Mouse (Mus musculus): ENCODE data around the gene Serpinb9b. TPM values are rescaled to one million over a fixed set of nuclear protein-coding genes. Genes with fewer than 3 reads are reported as not detected.

The Serpinb9b gene
- polyA plus RNA-seq, 1 experiment, result 0.78 TPM

- no peak for DNase-seq (ENCODE audit: low spot score)
These were observed 20.0 kb downstream of the Serpinb9b start for GRCm38 (mm10) chr13:33047234-33047633.

GRCm38 (mm10) chr13:33048187-33048586 is 21.0 kb downstream of the Serpinb9b start:
- no peak for DNase-seq (ENCODE audit: low spot score)

- no peak for DNase-seq (ENCODE audit: low spot score)
These were observed 24.5 kb downstream of the Serpinb9b start for GRCm38 (mm10) chr13:33051697-33052096.

- DNase-seq (ENCODE audit: low spot score), result no peak
These were observed 35.8 kb downstream of the Serpinb9b start for GRCm38 (mm10) chr13:33063048-33063447.

- no peak for DNase-seq (ENCODE audit: low spot score)
These were observed 40.3 kb downstream of the Serpinb9b start for GRCm38 (mm10) chr13:33067387-33067977.

GRCm38 (mm10) chr13:33068164-33068563 is 40.9 kb downstream of the Serpinb9b start:
- no peak for DNase-seq (ENCODE audit: low spot score)

- no peak for DNase-seq (ENCODE audit: low spot score)
These were observed 44.6 kb downstream of the Serpinb9b start for GRCm38 (mm10) chr13:33071776-33072175.

- no peak for DNase-seq (ENCODE audit: low spot score)
These were observed 46.8 kb downstream of the Serpinb9b start for GRCm38 (mm10) chr13:33074029-33074428.

GRCm38 (mm10) chr13:33076247-33076646 is 49.0 kb downstream of the Serpinb9b start:
- no peak for DNase-seq (ENCODE audit: low spot score)

- no peak for DNase-seq (ENCODE audit: low spot score)
These were observed 49.9 kb downstream of the Serpinb9b start for GRCm38 (mm10) chr13:33077026-33077685.

GRCm38 (mm10) chr13:33078056-33078705 is 51.0 kb downstream of the Serpinb9b start, which contains the start of gene Serpinb1b:
TSS of gene Serpinb1b (plus strand) at chr13:33078575.
- no peak for DNase-seq (ENCODE audit: low spot score)

- no peak for DNase-seq (ENCODE audit: low spot score)
These were observed 52.2 kb downstream of the Serpinb9b start for GRCm38 (mm10) chr13:33079391-33079790.

GRCm38 (mm10) chr13:33080356-33080755 is 53.1 kb downstream of the Serpinb9b start:
- DNase-seq (ENCODE audit: low spot score), result no peak

GRCm38 (mm10) chr13:33083834-33084233 is 56.6 kb downstream of the Serpinb9b start:
- DNase-seq (ENCODE audit: low spot score), result no peak

GRCm38 (mm10) chr13:33084975-33085694 is 57.9 kb downstream of the Serpinb9b start:
- DNase-seq (ENCODE audit: low spot score), result no peak

- no peak for DNase-seq (ENCODE audit: low spot score)
These were observed 58.6 kb downstream of the Serpinb9b start for GRCm38 (mm10) chr13:33085695-33086432.

GRCm38 (mm10) chr13:33089566-33089965 is 62.4 kb downstream of the Serpinb9b start:
- DNase-seq (ENCODE audit: low spot score), result no peak

GRCm38 (mm10) chr13:33090546-33090945 is 63.3 kb downstream of the Serpinb9b start:
- DNase-seq (ENCODE audit: low spot score), result no peak

- no peak for DNase-seq (ENCODE audit: low spot score)
These were observed 64.1 kb downstream of the Serpinb9b start for GRCm38 (mm10) chr13:33091306-33091705.
